Mouse (Mus musculus) neural tube, embryonic 14.5 days (tissue): ENCODE measurements around the gene Tmem235. TPM values are rescaled to one million over a fixed set of nuclear protein-coding genes. Genes with fewer than 3 reads are reported as not detected.
A peak's percentile ranks its signal among the peaks of the same experiment; 100 is the strongest.

ENCODE experiments used
- ATAC-seq: fragments of 200-750 bp; cut with Nextera tagmentation; 2 replicates; pipeline ENCODE4 v1.8.0; 2017; ENCODE audit warnings: low read depth, mild to moderate bottlenecking, moderate TSS enrichment, moderate library complexity
- H3K27ac ChIP-seq: fragments of 300-500 bp; sonication (generic); 2 replicates; pipeline ENCODE4 v1.5.1; 2014; ENCODE audit warnings: low read depth, mild to moderate bottlenecking, control low read depth, low read length, moderate library complexity, mixed read lengths
- H3K27me3 ChIP-seq: fragments of 300-500 bp; sonication (generic); 2 replicates; pipeline ENCODE4 v1.6.1; 2014; ENCODE audit warnings: low read length; ENCODE audit not compliant: control insufficient read depth, insufficient read depth
- H3K36me3 ChIP-seq: fragments of 300-500 bp; sonication (generic); 2 replicates; pipeline ENCODE4 v1.6.1; 2014; ENCODE audit warnings: low read length, mixed read lengths; ENCODE audit not compliant: control insufficient read depth, insufficient read depth
- H3K4me1 ChIP-seq: fragments of 300-500 bp; sonication (generic); 2 replicates; pipeline ENCODE4 v1.6.1; 2014; ENCODE audit warnings: low read length; ENCODE audit not compliant: control insufficient read depth, insufficient read depth
- H3K4me2 ChIP-seq: fragments of 300-500 bp; sonication (generic); 2 replicates; pipeline ENCODE4 v1.6.1; 2014; ENCODE audit warnings: mild to moderate bottlenecking, low read depth, low read length, control low read depth
- H3K4me3 ChIP-seq: fragments of 300-500 bp; sonication (generic); 2 replicates; pipeline ENCODE4 v1.5.1; 2014; ENCODE audit warnings: low read depth, low read length, control low read depth, mixed read lengths
- H3K9ac ChIP-seq: fragments of 300-500 bp; sonication (generic); replicated peaks from 2 replicates; pipeline ENCODE4 v1.6.1; 2014; ENCODE audit warnings: low read depth, mild to moderate bottlenecking, control low read depth, low read length, mixed read lengths
- H3K9me3 ChIP-seq: fragments of 300-500 bp; sonication (generic); 2 replicates; pipeline ENCODE4 v1.6.1; 2016; ENCODE audit warnings: low read length; ENCODE audit not compliant: control insufficient read depth
- WGBS: fragments of 180-500 bp; shearing (Covaris S2); extraction: QIAGEN DNeasy Blood & Tissue Kit; methylation state at CpG from one replicate; pipeline ENCODE4 v1.1.7; 2014; 5-methylcytosine and 5-hydroxymethylcytosine counted together
- polyA plus RNA-seq: library from polyadenylated mRNA; unstranded; fragments of >200 nt; fragmentation: Nextera tagmentation; extraction: Ambion mirVana; gene quantifications from 2 replicates; pipeline ENCODE4 v1.2.1, GENCODE M21; 2014

Gene Tmem235
- polyA plus RNA-seq, 1 experiment from 2014 or later, result 0.15 TPM

DNA sequence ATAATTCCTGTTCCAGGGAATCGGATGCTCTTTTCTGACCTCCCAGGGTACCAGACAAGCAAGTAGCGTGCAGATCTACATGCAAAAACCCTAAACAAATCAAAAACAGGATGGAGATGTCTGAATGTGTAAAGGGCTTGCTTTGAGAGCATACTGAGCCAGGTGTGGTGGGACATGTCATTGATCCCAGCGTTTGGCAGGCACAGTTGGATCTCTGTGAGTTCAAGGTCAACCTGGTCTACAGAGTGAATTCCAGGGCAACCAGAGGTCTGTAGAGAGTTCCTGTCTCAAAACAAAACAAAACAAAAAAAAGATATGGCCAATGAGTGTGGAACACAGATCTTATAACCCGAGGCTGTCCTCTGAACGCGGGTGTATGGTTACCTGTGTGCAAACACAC lies 37.1 kb upstream of the Tmem235 start:
- Histone ChIP-seq H3K36me3 (no peaks in the 10 kb centered on the region), H3K4me2 (no peak overlapping the region), H3K4me3 (no peak overlapping the region), H3K9me3 (no peaks in the 10 kb centered on the region), H3K9ac (no peak overlapping the region), H3K27ac (no peak overlapping the region), H3K27me3 (no peaks in the 10 kb centered on the region), H3K4me1 (peaks cover 21% of the 10 kb centered on the region)
- WGBS, result 95% methylated on average over 6 of the region's 6 CpGs
- no peak for ATAC-seq

DNA sequence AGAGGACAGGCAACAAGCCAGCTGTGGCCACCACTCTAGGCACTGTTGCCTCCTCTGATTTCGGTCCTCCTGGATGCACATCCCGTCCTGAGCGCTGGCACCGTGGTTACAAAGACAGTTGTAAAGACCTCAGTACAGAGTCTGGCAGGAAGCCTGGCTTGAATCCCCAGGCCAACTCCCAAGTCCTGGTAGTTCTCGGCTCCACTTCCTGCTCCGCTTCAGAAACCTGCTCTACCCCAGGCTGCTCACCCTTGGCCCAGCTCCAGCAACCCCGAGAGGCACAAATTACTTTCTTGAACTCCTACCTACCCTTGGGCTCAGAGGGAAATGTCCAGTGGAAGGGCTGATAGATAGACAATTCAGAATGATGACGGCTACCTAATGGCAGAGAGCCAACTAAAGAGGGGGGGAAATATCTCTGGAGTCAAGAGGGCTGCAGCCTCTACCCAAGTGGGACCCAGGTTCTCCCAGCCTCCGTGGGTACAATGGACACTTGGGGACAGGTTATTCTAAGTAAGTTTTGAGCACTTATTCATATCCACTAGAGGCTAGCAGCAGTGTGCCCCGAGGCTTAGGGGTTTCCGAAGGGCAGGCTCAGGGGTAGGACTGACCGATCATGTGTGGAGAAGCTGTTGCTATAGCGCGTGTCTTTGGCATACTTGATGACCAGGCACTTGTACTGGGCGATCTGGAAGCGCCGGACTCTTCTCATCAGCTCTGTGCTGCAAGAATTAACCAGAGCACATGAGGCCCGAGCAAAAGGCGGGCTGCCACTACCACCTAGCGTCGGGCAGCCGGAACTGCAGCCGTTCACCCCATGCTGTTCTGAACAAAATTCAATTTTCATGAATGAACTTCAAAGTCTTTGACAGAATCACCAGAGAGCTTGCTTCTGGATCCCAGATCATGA lies 36.2 kb upstream of the Tmem235 start:
- no peaks in the 10 kb centered on the region for H3K36me3 ChIP-seq
- peak overlapping the region; percentile 67; the same call in 1 of the 2 replicates for H3K4me2 ChIP-seq
- WGBS, result 20% methylated on average over 23 of the region's 23 CpGs
- peak; percentile 76 for ATAC-seq
- H3K9ac ChIP-seq, result no peak overlapping the region
- peaks cover 21% of the 10 kb centered on the region for H3K4me1 ChIP-seq
- H3K27ac ChIP-seq, result no peak overlapping the region
- no peaks in the 10 kb centered on the region for H3K27me3 ChIP-seq
- H3K9me3 ChIP-seq, result no peaks in the 10 kb centered on the region
- no peak overlapping the region for H3K4me3 ChIP-seq

DNA sequence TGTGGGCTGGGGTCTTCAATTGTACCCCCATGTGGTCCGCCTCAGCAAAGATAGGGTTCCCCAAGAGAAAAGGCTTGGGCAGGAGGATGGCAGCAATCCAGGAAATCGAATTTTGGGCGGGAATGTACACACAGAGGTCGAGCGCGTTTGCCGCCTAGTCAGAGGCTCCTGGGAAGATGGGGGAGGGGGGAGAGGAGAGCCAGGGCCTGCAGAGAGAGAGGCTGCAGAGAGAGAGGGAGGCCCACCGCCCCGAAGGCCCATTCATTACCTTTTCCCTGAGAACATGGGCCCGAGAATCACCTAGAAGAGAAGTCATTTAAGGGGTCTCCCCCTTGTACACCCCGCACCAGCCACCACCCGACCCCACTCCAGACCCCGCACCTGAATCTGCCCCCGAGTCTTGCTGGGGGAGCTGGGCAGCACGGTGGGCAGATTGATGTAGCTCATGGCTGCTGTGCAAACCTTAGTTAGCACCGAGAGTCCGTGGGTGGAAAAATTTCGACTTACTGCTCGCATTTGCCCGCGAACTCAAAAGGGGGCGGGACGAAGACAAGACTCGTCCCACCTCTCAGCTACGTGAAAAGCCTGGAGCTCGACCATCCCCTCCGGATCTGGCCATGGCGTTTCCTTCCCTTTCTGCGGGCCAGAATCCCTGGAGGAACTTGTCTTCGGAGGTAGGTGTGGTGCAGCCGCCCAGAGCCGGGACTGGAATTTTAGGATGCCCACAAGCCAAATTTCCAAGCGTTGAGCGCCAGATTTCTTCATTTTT lies 35.0 kb upstream of the Tmem235 start, which contains the start of the genes Afmid and Tk1:
Gene Afmid (plus strand): TSS at position 592 of the 769 bp plus-strand sequence.
Gene Tk1 (minus strand): TSS at position 760 of the 769 bp plus-strand sequence.
- no peaks in the 10 kb centered on the region for H3K27me3 ChIP-seq
- no peaks in the 10 kb centered on the region for H3K36me3 ChIP-seq
- H3K4me3 ChIP-seq, result peak within 1 kb of the TSS; percentile 31
- peak; percentile 36; the same call in 1 of the 2 replicates for ATAC-seq
- H3K4me1 ChIP-seq, result peaks cover 21% of the 10 kb centered on the region
- H3K27ac ChIP-seq, result no peak within 1 kb of the TSS
- peak within 1 kb of the TSS; percentile 54 for H3K9ac ChIP-seq
- H3K4me2 ChIP-seq, result peak within 1 kb of the TSS; percentile 67
- no peaks in the 10 kb centered on the region for H3K9me3 ChIP-seq
- WGBS, result 0% methylated on average over 34 of the region's 34 CpGs

DNA sequence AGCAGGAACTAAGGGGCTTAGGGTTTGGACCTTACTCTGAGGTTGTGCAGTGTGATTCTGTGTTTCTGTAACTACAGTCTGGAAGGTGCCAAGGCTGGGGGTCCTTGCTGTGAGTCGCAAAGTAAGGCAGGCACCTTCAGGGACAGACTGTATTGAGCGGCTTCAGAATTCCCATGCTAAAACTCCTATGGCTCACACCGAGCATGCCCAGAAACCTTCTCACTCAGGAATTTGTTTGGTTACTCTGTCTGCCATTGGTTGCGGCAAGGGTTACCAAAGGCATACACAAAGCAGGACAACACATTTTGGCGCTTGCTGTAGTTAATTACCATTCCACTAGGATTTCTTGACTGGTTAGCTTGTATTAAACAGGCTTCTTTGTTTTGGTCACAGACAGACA lies 34.4 kb upstream of the Tmem235 start:
- Histone ChIP-seq H3K36me3 (no peaks in the 10 kb centered on the region), H3K4me2 (peak overlapping the region; percentile 67), H3K9ac (peak overlapping the region; percentile 54), H3K4me3 (peak overlapping the region; percentile 31), H3K27me3 (no peaks in the 10 kb centered on the region), H3K9me3 (no peaks in the 10 kb centered on the region), H3K27ac (no peak overlapping the region), H3K4me1 (peaks cover 21% of the 10 kb centered on the region)
- 11% methylated on average over 5 of the region's 5 CpGs for WGBS
- no peak for ATAC-seq

DNA sequence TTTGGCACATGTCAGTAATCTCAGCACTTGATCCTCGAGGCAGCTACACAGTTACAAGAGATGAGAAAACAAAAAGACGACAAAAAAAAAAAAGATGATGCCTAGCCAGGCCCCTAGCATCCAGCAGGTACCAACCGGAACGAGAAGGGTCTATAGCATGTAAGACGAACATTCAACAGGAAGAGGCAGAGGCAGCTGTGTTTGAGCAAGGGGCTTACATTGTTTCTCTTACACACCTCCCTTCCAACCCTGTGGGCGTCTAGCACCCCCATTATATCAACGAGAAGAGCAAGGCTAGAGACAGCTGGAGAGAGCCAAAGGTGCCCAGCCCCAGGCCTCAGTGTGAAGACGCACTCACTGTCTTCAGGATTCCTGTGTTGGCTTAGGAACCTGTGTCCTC lies 33.6 kb upstream of the Tmem235 start:
- Histone ChIP-seq H3K9ac (no peak overlapping the region), H3K4me2 (no peak overlapping the region), H3K9me3 (no peaks in the 10 kb centered on the region), H3K4me3 (no peak overlapping the region), H3K27me3 (no peaks in the 10 kb centered on the region), H3K36me3 (no peaks in the 10 kb centered on the region), H3K27ac (no peak overlapping the region), H3K4me1 (peaks cover 21% of the 10 kb centered on the region)
- WGBS, result 79% methylated on average over 8 of the region's 8 CpGs
- ATAC-seq, result no peak

DNA sequence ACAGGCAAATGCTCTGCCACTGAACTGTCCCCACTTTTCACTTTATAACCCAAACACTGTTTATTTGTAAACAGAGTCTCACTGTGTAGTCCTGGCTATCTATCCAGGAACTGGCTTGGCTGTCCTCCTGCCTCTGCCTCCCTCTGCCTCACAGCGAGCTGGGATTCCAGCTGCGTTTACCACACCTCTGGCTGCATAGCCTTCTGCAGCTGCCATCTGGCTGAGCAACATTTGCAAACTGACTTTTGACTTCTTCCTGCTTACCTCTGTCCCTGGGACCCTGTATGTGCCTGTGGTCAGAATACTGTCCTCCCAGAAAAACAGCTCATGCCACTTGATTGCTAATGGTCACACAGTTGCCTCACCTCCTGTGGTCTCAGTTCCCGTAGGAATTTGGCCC lies 33.2 kb upstream of the Tmem235 start:
- no peak overlapping the region for H3K27ac ChIP-seq
- no peak overlapping the region for H3K4me2 ChIP-seq
- H3K4me3 ChIP-seq, result no peak overlapping the region
- no peak for ATAC-seq
- 53% methylated on average over 3 of the region's 3 CpGs for WGBS
- H3K36me3 ChIP-seq, result no peaks in the 10 kb centered on the region
- H3K9ac ChIP-seq, result no peak overlapping the region
- H3K4me1 ChIP-seq, result peaks cover 21% of the 10 kb centered on the region
- no peaks in the 10 kb centered on the region for H3K9me3 ChIP-seq
- H3K27me3 ChIP-seq, result no peaks in the 10 kb centered on the region

DNA sequence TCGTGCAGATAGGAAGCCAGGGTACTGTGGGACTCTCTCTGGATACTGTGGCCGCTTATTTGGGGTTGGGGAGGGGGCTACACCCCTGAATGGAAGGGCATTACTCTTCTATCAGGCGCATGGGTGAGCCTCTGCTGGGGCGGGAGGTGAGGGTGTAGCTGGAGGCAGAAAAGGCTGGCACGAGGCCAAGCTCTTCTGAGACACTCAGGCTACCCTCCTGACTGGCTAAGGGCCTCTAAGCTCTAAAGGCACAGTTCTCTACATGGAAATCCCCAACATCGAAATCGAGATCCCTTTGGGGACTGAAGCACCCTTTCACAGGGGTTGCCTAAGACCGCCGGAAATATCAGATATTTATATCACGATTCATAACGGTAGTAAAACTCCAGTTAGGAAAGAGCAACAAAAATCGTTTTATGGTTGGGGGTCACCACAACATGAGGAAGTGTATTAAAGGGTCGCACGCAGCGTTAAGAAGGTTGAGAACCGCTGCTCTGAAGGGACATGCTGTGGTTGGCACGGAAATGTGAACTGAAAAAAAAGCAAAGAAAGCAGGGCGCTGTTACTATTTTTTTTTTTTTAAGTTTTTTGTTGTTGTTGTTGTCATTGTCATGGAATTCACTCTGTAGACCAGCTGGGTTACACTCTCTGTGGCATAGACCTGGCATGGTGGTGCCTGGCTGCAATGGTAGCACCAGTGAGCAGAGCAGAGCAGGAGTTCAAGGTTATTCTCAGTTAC lies 32.2 kb upstream of the Tmem235 start:
- Histone ChIP-seq H3K4me2 (no peak overlapping the region), H3K27ac (no peak overlapping the region), H3K4me1 (peaks cover 18% of the 10 kb centered on the region), H3K9me3 (no peaks in the 10 kb centered on the region), H3K36me3 (no peaks in the 10 kb centered on the region), H3K27me3 (no peaks in the 10 kb centered on the region), H3K4me3 (no peak overlapping the region), H3K9ac (no peak overlapping the region)
- no peak for ATAC-seq
- 75% methylated on average over 18 of the region's 18 CpGs for WGBS

DNA sequence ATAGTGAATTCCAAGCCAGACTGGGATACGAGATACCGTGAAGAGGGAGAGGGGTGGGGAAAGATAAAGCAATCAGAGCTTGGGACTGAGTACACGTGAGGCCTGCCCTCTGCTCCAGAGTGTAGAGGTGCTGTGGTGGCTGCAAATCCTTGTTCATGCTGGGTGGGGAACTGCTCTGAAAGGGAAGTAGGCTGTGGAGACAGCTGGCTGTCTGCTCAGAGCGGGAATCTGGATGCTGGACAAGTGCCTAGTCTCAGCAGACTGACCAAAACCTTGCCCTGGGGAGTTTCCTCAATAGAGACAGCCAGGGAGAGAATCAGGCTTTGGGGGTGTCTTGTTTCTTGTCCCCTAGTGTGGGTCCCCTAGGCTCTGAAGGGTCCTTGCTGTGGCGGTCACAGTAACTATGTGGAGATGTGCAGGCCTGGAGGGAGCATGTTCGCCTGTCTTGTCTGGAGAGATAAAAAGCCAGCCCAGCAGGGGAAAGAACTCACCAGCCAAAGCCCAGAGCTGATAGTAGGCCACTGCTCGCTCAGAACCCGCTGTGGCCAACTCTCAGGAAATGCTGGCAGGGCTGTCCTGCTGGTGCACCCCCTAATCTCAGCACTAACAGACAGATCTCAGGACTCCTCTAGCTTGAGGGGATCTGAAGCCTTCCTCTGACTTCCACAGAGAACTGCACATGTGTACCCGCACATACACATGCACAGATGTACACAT lies 31.5 kb upstream of the Tmem235 start:
- H3K4me1 ChIP-seq, result peaks cover 18% of the 10 kb centered on the region
- 60% methylated on average over 9 of the region's 9 CpGs for WGBS

More for the DNA sequence above, 31.5 kb upstream of the Tmem235 start:
- no peak overlapping the region for H3K4me3 ChIP-seq
- no peak overlapping the region for H3K9ac ChIP-seq
- no peak for ATAC-seq
- no peaks in the 10 kb centered on the region for H3K36me3 ChIP-seq
- no peaks in the 10 kb centered on the region for H3K9me3 ChIP-seq
- H3K27me3 ChIP-seq, result no peaks in the 10 kb centered on the region
- no peak overlapping the region for H3K27ac ChIP-seq
- no peak overlapping the region for H3K4me2 ChIP-seq
